Mouse (Mus musculus) G1E (cell line): ENCODE data around the gene Bcl2l12.

Experiments used
- CTCF ChIP-seq: IDR thresholded peaks from 2 replicates; pipeline ENCODE4 v1.5.1; 2012; ENCODE audit warnings: low read depth, low read length, inconsistent platforms, mixed read lengths
- GATA1 ChIP-seq: IDR thresholded peaks from 2 replicates; pipeline ENCODE4 v1.6.1; 2012; ENCODE audit warnings: borderline replicate concordance, low read length, inconsistent platforms, mixed read lengths
- GATA2 ChIP-seq: IDR thresholded peaks from 2 replicates; pipeline ENCODE4 v1.6.1; 2012; ENCODE audit warnings: low read depth, low read length, inconsistent platforms, borderline replicate concordance
- POLR2AphosphoS5 ChIP-seq: IDR thresholded peaks from 2 replicates; pipeline ENCODE4 v1.6.1; 2012; ENCODE audit warnings: low read depth, low read length, inconsistent platforms; ENCODE audit not compliant: insufficient replicate concordance
- TAL1 ChIP-seq: conservative IDR thresholded peaks from 2 replicates; pipeline ENCODE4 v1.6.1; 2012; ENCODE audit warnings: low read depth, low read length, inconsistent platforms, mixed read lengths

DNA sequence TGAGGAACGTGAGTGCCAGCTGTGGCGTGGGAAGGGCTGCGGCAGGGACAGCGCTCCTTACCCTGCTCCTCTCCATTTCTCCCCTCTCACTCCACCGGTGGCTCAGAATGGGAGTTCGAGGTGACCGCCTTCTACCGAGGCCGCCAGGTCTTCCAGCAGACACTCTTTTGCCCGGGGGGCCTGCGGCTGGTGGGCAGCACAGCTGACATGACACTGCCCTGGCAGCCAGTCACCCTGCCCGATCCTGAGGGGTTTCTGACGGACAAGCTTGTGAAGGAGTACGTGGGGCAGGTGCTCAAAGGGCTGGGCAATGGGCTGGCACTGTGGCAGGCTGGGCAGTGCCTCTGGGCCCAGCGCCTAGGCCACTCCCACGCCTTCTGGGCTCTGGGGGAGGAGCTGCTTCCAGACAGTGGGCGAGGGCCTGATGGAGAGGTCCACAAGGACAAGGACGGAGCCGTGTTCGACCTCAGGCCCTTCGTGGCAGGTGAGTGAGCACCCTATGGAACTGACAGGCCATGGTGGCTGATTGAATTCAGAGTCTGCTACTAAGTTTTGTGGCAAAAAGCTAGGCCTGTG lies 2.1 kb upstream of the Bcl2l12 start:
- no peak for TF ChIP-seq CTCF
- no peak for TF ChIP-seq GATA1
- TF ChIP-seq TAL1 = no peak
- TF ChIP-seq POLR2AphosphoS5 = no peak
- TF ChIP-seq GATA2 = no peak
